Mouse (Mus musculus) stomach, postnatal 0 days (tissue): ENCODE results near the gene 1700010B08Rik.

Experiments used
- CTCF ChIP-seq: IDR thresholded peaks from 2 replicates; pipeline ENCODE4 v1.5.1; 2016; ENCODE audit warnings: antibody characterized with exemption, low read depth, mild to moderate bottlenecking, moderate library complexity
- EP300 ChIP-seq: optimal IDR thresholded peaks from 2 replicates; pipeline ENCODE3; 2016; ENCODE audit warnings: antibody characterized with exemption

GRCm38 (mm10) chr2:173722251-173722857 is 3.1 kb downstream of the 1700010B08Rik start:
- TF ChIP-seq CTCF (no peak), EP300 (no peak)
